Mouse (Mus musculus): ENCODE measurements around the gene Rnf181. TPM values are rescaled to one million over a fixed set of nuclear protein-coding genes. Genes with fewer than 3 reads are reported as not detected.

The Rnf181 gene
- polyA plus RNA-seq, 1 experiment from 2014 or later: 96.9 TPM

- Histone ChIP-seq H3K36me3 (ENCODE audit: control insufficient read depth, insufficient read depth, low read length) (no peaks in the 10 kb centered on the region), H3K9me3 (ENCODE audit: control insufficient read depth, low read length) (no peaks in the 10 kb centered on the region), H3K4me2 (ENCODE audit: low read length) (no peak overlapping the region), H3K4me3 (ENCODE audit: low read depth, low read length) (no peak overlapping the region), H3K27ac (ENCODE audit: low read depth) (no peak overlapping the region), H3K27me3 (replicated peaks; ENCODE audit: control insufficient read depth, insufficient read depth, low read length) (no peaks in the 10 kb centered on the region), H3K4me1 (replicated peaks; ENCODE audit: control insufficient read depth, insufficient read depth, low read length) (peaks cover 6% of the 10 kb centered on the region; the same call in 1 of the 2 replicates), H3K9ac (ENCODE audit: low read length) (no peak overlapping the region)
- no peak for DNase-seq (ENCODE audit: low spot score)
- 81% methylated on average over 12 of the region's 12 CpGs for WGBS
- ATAC-seq (replicated peaks; ENCODE audit: low FRiP score, low TSS enrichment, low read depth): no peak
These were observed 3.3 kb upstream of the Rnf181 start for GRCm38 (mm10) chr6:72370091-72370490.

DNA sequence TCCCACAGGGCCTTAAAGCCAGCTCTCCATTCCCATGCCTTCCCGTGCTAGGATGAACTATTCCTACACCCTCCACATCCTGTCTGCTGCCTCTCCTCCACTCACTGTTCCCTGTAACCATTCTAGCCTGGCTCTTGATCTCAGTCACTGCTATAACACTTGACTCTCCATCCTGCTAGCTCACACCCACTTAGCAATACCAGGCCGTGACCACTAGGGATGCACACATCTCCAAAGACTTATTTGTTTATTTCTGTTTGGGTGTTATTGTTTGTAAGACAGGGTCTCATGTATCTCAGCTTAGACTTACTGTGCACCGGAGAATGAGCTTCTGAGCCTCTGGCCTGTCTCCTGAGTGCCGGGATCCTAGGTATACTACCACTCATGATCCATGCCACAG is 2.8 kb upstream of the Rnf181 start:
- no peak for ATAC-seq (replicated peaks; ENCODE audit: low FRiP score, low TSS enrichment, low read depth)
- Histone ChIP-seq H3K9me3 (ENCODE audit: control insufficient read depth, low read length) (no peaks in the 10 kb centered on the region), H3K4me2 (ENCODE audit: low read length) (no peak overlapping the region), H3K27me3 (replicated peaks; ENCODE audit: control insufficient read depth, insufficient read depth, low read length) (no peaks in the 10 kb centered on the region), H3K36me3 (ENCODE audit: control insufficient read depth, insufficient read depth, low read length) (no peaks in the 10 kb centered on the region), H3K9ac (ENCODE audit: low read length) (no peak overlapping the region), H3K4me3 (ENCODE audit: low read depth, low read length) (no peak overlapping the region), H3K4me1 (replicated peaks; ENCODE audit: control insufficient read depth, insufficient read depth, low read length) (peaks cover 6% of the 10 kb centered on the region; the same call in 1 of the 2 replicates), H3K27ac (ENCODE audit: low read depth) (no peak overlapping the region)
- WGBS: 81% methylated on average over 4 of the region's 4 CpGs
- no peak for DNase-seq (ENCODE audit: low spot score)

DNA sequence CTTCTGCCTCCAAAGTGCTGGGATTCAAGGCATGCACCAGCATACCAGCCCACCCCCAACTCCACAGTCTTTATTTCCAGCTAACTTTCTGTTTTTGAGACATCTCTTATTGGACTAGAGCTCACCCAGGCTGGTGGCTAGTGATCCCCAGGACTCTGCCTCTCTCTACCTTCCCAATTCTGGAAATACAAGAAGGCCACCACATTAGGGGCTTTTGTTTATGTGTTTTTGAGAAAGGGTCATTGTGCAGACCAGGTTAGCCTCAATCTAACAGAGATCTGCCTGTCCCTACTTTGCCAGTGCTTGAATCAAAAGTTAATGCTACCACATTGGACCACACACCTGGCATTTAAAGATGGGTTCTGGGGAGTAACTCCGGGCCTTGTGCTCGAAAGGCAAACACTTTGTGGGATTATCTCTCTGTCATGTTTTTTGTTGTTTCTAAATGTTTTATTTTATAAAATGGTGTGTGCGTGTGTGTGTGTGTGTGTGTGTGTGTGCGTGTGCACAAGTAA is 761 bp upstream of the Rnf181 start:
- DNase-seq (ENCODE audit: low spot score): no peak
- Histone ChIP-seq H3K4me3 (ENCODE audit: low read depth, low read length) (no peak overlapping the region), H3K27ac (ENCODE audit: low read depth) (no peak overlapping the region), H3K36me3 (ENCODE audit: control insufficient read depth, insufficient read depth, low read length) (no peaks in the 10 kb centered on the region), H3K9me3 (ENCODE audit: control insufficient read depth, low read length) (no peaks in the 10 kb centered on the region), H3K9ac (ENCODE audit: low read length) (no peak overlapping the region), H3K4me2 (ENCODE audit: low read length) (no peak overlapping the region), H3K27me3 (replicated peaks; ENCODE audit: control insufficient read depth, insufficient read depth, low read length) (no peaks in the 10 kb centered on the region), H3K4me1 (replicated peaks; ENCODE audit: control insufficient read depth, insufficient read depth, low read length) (peaks cover 6% of the 10 kb centered on the region; the same call in 1 of the 2 replicates)
- WGBS: 82% methylated on average over 4 of the region's 4 CpGs
- no peak for ATAC-seq (replicated peaks; ENCODE audit: low FRiP score, low TSS enrichment, low read depth)

DNA sequence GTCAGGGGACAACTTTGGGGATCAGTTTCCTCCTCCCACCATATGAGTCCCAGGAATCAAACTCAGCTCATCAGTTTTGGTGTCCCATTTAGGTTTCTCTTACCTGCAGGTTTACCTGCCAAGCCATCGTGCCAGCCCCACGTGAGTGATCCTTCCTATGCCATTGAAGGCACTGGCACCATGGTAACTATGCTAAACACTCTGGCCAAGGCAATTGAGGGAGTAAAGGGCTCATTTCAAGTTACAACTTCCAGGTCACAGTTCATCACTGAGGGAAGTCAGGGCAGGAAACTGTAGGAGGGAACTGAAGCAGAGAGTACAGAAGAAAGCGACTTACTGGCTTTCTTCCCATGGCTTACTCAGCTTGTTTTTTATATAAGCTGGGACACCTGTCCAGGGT is 452 bp downstream of the Rnf181 start:
- Histone ChIP-seq H3K27ac (ENCODE audit: low read depth) (no peak overlapping the region), H3K9me3 (ENCODE audit: control insufficient read depth, low read length) (no peaks in the 10 kb centered on the region), H3K4me1 (replicated peaks; ENCODE audit: control insufficient read depth, insufficient read depth, low read length) (peaks cover 7% of the 10 kb centered on the region), H3K4me2 (ENCODE audit: low read length) (no peak overlapping the region), H3K9ac (ENCODE audit: low read length) (no peak overlapping the region), H3K4me3 (ENCODE audit: low read depth, low read length) (no peak overlapping the region), H3K27me3 (replicated peaks; ENCODE audit: control insufficient read depth, insufficient read depth, low read length) (no peaks in the 10 kb centered on the region), H3K36me3 (ENCODE audit: control insufficient read depth, insufficient read depth, low read length) (no peaks in the 10 kb centered on the region)
- no peak for DNase-seq (ENCODE audit: low spot score)
- ATAC-seq (replicated peaks; ENCODE audit: low FRiP score, low TSS enrichment, low read depth): no peak
- WGBS: 61% methylated on average over 3 of the region's 3 CpGs

DNA sequence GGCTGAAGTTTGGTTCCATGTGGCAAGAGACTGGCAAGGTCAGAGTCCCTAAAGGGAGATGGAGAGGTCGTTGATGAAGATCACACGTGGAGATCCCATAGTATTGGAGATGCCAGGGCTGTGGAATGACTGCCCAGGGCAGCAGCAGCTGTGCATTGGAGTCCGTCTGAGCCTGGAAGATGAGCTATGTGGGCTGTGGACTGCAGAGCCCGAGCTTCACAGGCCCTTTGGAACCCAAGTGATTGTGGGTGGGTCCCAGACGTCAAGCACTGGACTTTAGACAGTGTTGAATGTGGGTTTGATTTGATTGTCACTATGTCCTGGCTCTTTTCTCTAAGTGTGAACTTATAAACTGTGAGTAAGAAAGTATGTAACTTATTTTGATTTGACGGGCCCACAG is 1.8 kb downstream of the Rnf181 start:
- 78% methylated on average over 6 of the region's 6 CpGs for WGBS
- Histone ChIP-seq H3K9ac (ENCODE audit: low read length) (no peak overlapping the region), H3K36me3 (ENCODE audit: control insufficient read depth, insufficient read depth, low read length) (peaks cover 3% of the 10 kb centered on the region; the same call in 1 of the 2 replicates), H3K9me3 (ENCODE audit: control insufficient read depth, low read length) (no peaks in the 10 kb centered on the region), H3K27me3 (replicated peaks; ENCODE audit: control insufficient read depth, insufficient read depth, low read length) (no peaks in the 10 kb centered on the region), H3K4me1 (replicated peaks; ENCODE audit: control insufficient read depth, insufficient read depth, low read length) (peaks cover 17% of the 10 kb centered on the region), H3K4me2 (ENCODE audit: low read length) (no peak overlapping the region), H3K4me3 (ENCODE audit: low read depth, low read length) (no peak overlapping the region), H3K27ac (ENCODE audit: low read depth) (no peak overlapping the region)
- ATAC-seq (replicated peaks; ENCODE audit: low FRiP score, low TSS enrichment, low read depth): no peak
- no peak for DNase-seq (ENCODE audit: low spot score)

GRCm38 (mm10) chr6:72364009-72364408 is 2.7 kb downstream of the Rnf181 start:
- WGBS: 47% methylated on average over 7 of the region's 7 CpGs
- DNase-seq (ENCODE audit: low spot score): no peak
- peaks cover 17% of the 10 kb centered on the region for H3K4me1 ChIP-seq (replicated peaks; ENCODE audit: control insufficient read depth, insufficient read depth, low read length)
- no peak overlapping the region for H3K4me3 ChIP-seq (ENCODE audit: low read depth, low read length)
- no peaks in the 10 kb centered on the region for H3K9me3 ChIP-seq (ENCODE audit: control insufficient read depth, low read length)
- no peak overlapping the region for H3K27ac ChIP-seq (ENCODE audit: low read depth)
- no peak overlapping the region for H3K4me2 ChIP-seq (ENCODE audit: low read length)
- no peaks in the 10 kb centered on the region for H3K27me3 ChIP-seq (replicated peaks; ENCODE audit: control insufficient read depth, insufficient read depth, low read length)
- ATAC-seq (replicated peaks; ENCODE audit: low FRiP score, low TSS enrichment, low read depth): no peak
- no peak overlapping the region for H3K9ac ChIP-seq (ENCODE audit: low read length)
- H3K36me3 ChIP-seq (ENCODE audit: control insufficient read depth, insufficient read depth, low read length): peaks cover 13% of the 10 kb centered on the region

GRCm38 (mm10) chr6:72362132-72363028 is 4.4 kb downstream of the Rnf181 start:
- ATAC-seq (replicated peaks; ENCODE audit: low FRiP score, low TSS enrichment, low read depth): peak; percentile 98
- WGBS: under 1% methylated on average over 42 of the region's 42 CpGs
- H3K4me2 ChIP-seq (ENCODE audit: low read length): peak overlapping the region; percentile 72

GRCm38 (mm10) chr6:72361121-72361551 is 5.6 kb downstream of the Rnf181 start:
- ATAC-seq (replicated peaks; ENCODE audit: low FRiP score, low TSS enrichment, low read depth): no peak
- no peak overlapping the region for H3K27ac ChIP-seq (ENCODE audit: low read depth)

More at GRCm38 (mm10) chr6:72362132-72363028, 4.4 kb downstream of the Rnf181 start:
- peak overlapping the region; percentile 47 for H3K27ac ChIP-seq (ENCODE audit: low read depth)
- H3K4me1 ChIP-seq (replicated peaks; ENCODE audit: control insufficient read depth, insufficient read depth, low read length): peaks cover 18% of the 10 kb centered on the region
- H3K9ac ChIP-seq (ENCODE audit: low read length): peak overlapping the region; percentile 55
- peak; percentile 91 for DNase-seq (ENCODE audit: low spot score)
- no peaks in the 10 kb centered on the region for H3K9me3 ChIP-seq (ENCODE audit: control insufficient read depth, low read length)
- H3K27me3 ChIP-seq (replicated peaks; ENCODE audit: control insufficient read depth, insufficient read depth, low read length): no peaks in the 10 kb centered on the region
- H3K4me3 ChIP-seq (ENCODE audit: low read depth, low read length): peak overlapping the region; percentile 84
- H3K36me3 ChIP-seq (ENCODE audit: control insufficient read depth, insufficient read depth, low read length): peaks cover 26% of the 10 kb centered on the region

More at GRCm38 (mm10) chr6:72361121-72361551, 5.6 kb downstream of the Rnf181 start:
- H3K4me1 ChIP-seq (replicated peaks; ENCODE audit: control insufficient read depth, insufficient read depth, low read length): peaks cover 23% of the 10 kb centered on the region
- WGBS: 55% methylated on average over 5 of the region's 5 CpGs
- peaks cover 26% of the 10 kb centered on the region for H3K36me3 ChIP-seq (ENCODE audit: control insufficient read depth, insufficient read depth, low read length)
- peak overlapping the region; percentile 84 for H3K4me3 ChIP-seq (ENCODE audit: low read depth, low read length)
- no peaks in the 10 kb centered on the region for H3K9me3 ChIP-seq (ENCODE audit: control insufficient read depth, low read length)
- peak overlapping the region; percentile 72 for H3K4me2 ChIP-seq (ENCODE audit: low read length)
- peak overlapping the region; percentile 55 for H3K9ac ChIP-seq (ENCODE audit: low read length)
- no peaks in the 10 kb centered on the region for H3K27me3 ChIP-seq (replicated peaks; ENCODE audit: control insufficient read depth, insufficient read depth, low read length)
- DNase-seq (ENCODE audit: low spot score): no peak

Measured in intestine, embryonic 14.5 days (tissue).